Mouse (Mus musculus): Measurements from ENCODE around the gene Hsbp1. TPM values are rescaled to one million over a fixed set of nuclear protein-coding genes. Genes with fewer than 3 reads are reported as not detected.

Hsbp1 gene
- 164 TPM for polyA plus RNA-seq (2014; fragmentation: Illumina TruSeq; extraction: RNeasy Lipid Tissue Mini Kit (QIAGEN cat#74804); ENCODE audit: low read depth, low replicate concordance)

DNA sequence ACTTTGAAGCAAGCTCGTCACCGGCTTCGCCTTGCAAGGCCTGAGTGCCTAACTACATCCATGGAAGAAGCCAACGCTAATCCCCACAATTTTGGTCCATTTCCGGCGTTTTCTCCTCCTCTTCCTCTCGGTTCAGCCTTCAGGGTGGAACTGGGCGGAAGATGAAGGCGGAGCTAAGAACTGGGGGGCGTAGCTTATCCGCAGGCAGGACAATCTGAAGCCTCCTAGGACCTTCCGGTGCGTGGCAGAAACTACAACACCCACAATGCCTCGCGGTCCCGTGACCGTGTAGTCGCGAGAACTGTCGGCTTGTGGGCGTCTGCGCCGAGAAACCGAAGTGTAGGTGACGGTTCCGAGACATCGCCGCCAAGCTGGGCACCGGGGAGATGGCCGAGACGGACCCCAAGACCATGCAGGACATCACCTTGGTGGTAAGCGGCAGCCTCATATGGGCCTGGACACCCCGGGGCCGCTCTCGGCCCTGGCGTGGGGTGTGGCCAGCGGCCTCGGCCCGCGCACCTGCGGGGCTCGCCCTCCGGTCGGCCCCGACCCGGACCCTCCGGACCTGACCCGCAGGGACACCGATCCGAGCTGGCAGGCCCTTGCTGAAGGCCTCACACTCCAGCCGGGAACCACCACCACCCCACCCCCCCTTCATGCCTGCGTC, at the start of gene Hsbp1:
Gene Hsbp1, plus strand, starts transcription at position 299 of the 667 bp plus-strand sequence.

DNA sequence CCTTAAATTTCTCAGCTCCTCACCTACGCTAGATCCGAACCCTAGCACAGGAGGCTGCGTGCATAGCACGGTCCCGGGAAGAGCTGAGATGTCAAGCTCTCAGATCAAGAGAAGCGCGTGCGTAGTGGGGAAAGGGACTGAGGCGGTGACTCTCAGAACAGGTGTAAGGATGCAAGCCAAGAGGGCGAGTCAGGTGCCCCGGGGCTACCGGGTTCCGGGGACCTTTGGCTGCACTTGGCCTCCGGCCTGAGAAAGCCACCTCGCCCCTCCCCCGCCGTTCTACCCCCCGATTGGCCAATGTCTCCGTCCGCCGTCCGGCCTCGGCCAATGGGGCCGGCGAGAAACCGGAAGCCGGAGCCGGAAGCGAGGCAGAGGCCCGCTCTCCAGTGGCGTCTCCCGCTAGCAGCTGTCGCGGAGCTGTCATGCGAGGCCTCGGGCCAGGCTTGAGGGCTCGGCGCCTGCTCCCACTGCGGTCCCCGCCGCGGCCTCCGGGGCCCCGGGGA, 50.3 kb downstream of the Hsbp1 start, which contains the start of gene Mlycd:
Gene Mlycd, plus strand, starts transcription at position 355 of the 503 bp plus-strand sequence.

Other genes starting within 250 kb of the Hsbp1 start
- 20.8 TPM for gene Mlycd, start 50.4 kb downstream of the Hsbp1 start, polyA plus RNA-seq (2014; fragmentation: Illumina TruSeq; extraction: RNeasy Lipid Tissue Mini Kit (QIAGEN cat#74804); ENCODE audit: low read depth, low replicate concordance)
- 17.2 TPM for gene Osgin1, start 89.6 kb downstream of the Hsbp1 start, polyA plus RNA-seq (2014; fragmentation: Illumina TruSeq; extraction: RNeasy Lipid Tissue Mini Kit (QIAGEN cat#74804); ENCODE audit: low read depth, low replicate concordance)
- 1.3 TPM for gene Necab2, start 102.2 kb downstream of the Hsbp1 start, polyA plus RNA-seq (2014; fragmentation: Illumina TruSeq; extraction: RNeasy Lipid Tissue Mini Kit (QIAGEN cat#74804); ENCODE audit: low read depth, low replicate concordance)
- 0.15 TPM for gene Slc38a8, start 157.2 kb downstream of the Hsbp1 start, polyA plus RNA-seq (2014; fragmentation: Illumina TruSeq; extraction: RNeasy Lipid Tissue Mini Kit (QIAGEN cat#74804); ENCODE audit: low read depth, low replicate concordance)
- gene Mbtps1, start 214.2 kb downstream of the Hsbp1 start, polyA plus RNA-seq (2014; fragmentation: Illumina TruSeq; extraction: RNeasy Lipid Tissue Mini Kit (QIAGEN cat#74804); ENCODE audit: low read depth, low replicate concordance) = 84.9 TPM
- 20.1 TPM for gene Hsdl1, start 230.7 kb downstream of the Hsbp1 start, polyA plus RNA-seq (2014; fragmentation: Illumina TruSeq; extraction: RNeasy Lipid Tissue Mini Kit (QIAGEN cat#74804); ENCODE audit: low read depth, low replicate concordance)
- 10.7 TPM for gene Dnaaf1, start 230.7 kb downstream of the Hsbp1 start, polyA plus RNA-seq (2014; fragmentation: Illumina TruSeq; extraction: RNeasy Lipid Tissue Mini Kit (QIAGEN cat#74804); ENCODE audit: low read depth, low replicate concordance)